Mouse (Mus musculus) stomach, embryonic 14.5 days (tissue): Measurements from ENCODE around the gene Tspoap1. TPM values are rescaled to one million over a fixed set of nuclear protein-coding genes. Genes with fewer than 3 reads are reported as not detected.

Experiments used
- ATAC-seq: fragments of 200-750 bp; cut with Nextera tagmentation; 2 replicates; pipeline ENCODE4 v1.8.0; 2017; ENCODE audit warnings: low read depth, moderate TSS enrichment; ENCODE audit not compliant: insufficient number of reproducible peaks, insufficient read depth, low FRiP score
- H3K27ac ChIP-seq: fragments of 300-500 bp; sonication (generic); 2 replicates; pipeline ENCODE4 v1.5.1; 2014; ENCODE audit warnings: mild to moderate bottlenecking, low read length, moderate library complexity, mixed read lengths
- H3K27me3 ChIP-seq: fragments of 300-500 bp; sonication (generic); 2 replicates; pipeline ENCODE4 v1.6.1; 2014; ENCODE audit warnings: low read length, control low read depth, mixed read lengths; ENCODE audit not compliant: control insufficient read depth, insufficient read depth
- H3K36me3 ChIP-seq: fragments of 300-500 bp; sonication (generic); 2 replicates; pipeline ENCODE4 v1.6.1; 2014; ENCODE audit warnings: mild to moderate bottlenecking, control low read depth, low read length, moderate library complexity, mixed read lengths; ENCODE audit not compliant: control insufficient read depth, insufficient read depth
- H3K4me1 ChIP-seq: fragments of 300-500 bp; sonication (generic); 2 replicates; pipeline ENCODE4 v1.6.1; 2014; ENCODE audit warnings: low read length, control low read depth, mixed read lengths; ENCODE audit not compliant: control insufficient read depth, insufficient read depth
- H3K4me2 ChIP-seq: fragments of 300-500 bp; sonication (generic); replicated peaks from 2 replicates; pipeline ENCODE4 v1.6.1; 2014; ENCODE audit warnings: low read depth, low read length, control low read depth
- H3K4me3 ChIP-seq: fragments of 300-500 bp; sonication (generic); 2 replicates; pipeline ENCODE4 v1.5.1; 2014; ENCODE audit warnings: low read depth, low read length, control low read depth
- H3K9ac ChIP-seq: fragments of 300-500 bp; sonication (generic); replicated peaks from 2 replicates; pipeline ENCODE4 v1.6.1; 2014; ENCODE audit warnings: low read depth, mild to moderate bottlenecking, control low read depth, low read length, moderate library complexity, mixed read lengths
- H3K9me3 ChIP-seq: fragments of 300-500 bp; sonication (generic); 2 replicates; pipeline ENCODE4 v1.6.1; 2016; ENCODE audit warnings: low read depth, low read length, control low read depth; ENCODE audit not compliant: control insufficient read depth
- WGBS: fragments of 180-500 bp; shearing (Covaris S2); extraction: QIAGEN DNeasy Blood & Tissue Kit; methylation state at CpG from one replicate; pipeline ENCODE4 v1.1.7; 2014; 5-methylcytosine and 5-hydroxymethylcytosine counted together
- polyA plus RNA-seq: library from polyadenylated mRNA; unstranded; fragments of >200 nt; fragmentation: Nextera tagmentation; extraction: Ambion mirVana; gene quantifications from 2 replicates; pipeline ENCODE4 v1.2.1, GENCODE M21; 2014

Gene Tspoap1
- polyA plus RNA-seq, 1 experiment from 2014 or later: 3.1 TPM

GRCm38 (mm10) chr11:87770989-87771388 is 10.6 kb downstream of the Tspoap1 start:
- H3K9me3 ChIP-seq: no peaks in the 10 kb centered on the region
- no peak overlapping the region for H3K9ac ChIP-seq
- H3K4me1 ChIP-seq: no peaks in the 10 kb centered on the region
- no peak overlapping the region for H3K4me2 ChIP-seq
- ATAC-seq: no peak
- H3K36me3 ChIP-seq: no peaks in the 10 kb centered on the region
- H3K27me3 ChIP-seq: no peaks in the 10 kb centered on the region
- no peak overlapping the region for H3K4me3 ChIP-seq
- 50% methylated on average over 3 of the region's 3 CpGs for WGBS
- H3K27ac ChIP-seq: no peak overlapping the region

GRCm38 (mm10) chr11:87772354-87772753 is 12.0 kb downstream of the Tspoap1 start:
- no peaks in the 10 kb centered on the region for H3K9me3 ChIP-seq
- no peaks in the 10 kb centered on the region for H3K36me3 ChIP-seq
- H3K27me3 ChIP-seq: no peaks in the 10 kb centered on the region
- WGBS: 88% methylated on average over 3 of the region's 3 CpGs
- H3K9ac ChIP-seq: no peak overlapping the region
- no peak for ATAC-seq
- no peaks in the 10 kb centered on the region for H3K4me1 ChIP-seq
- no peak overlapping the region for H3K4me3 ChIP-seq
- H3K4me2 ChIP-seq: no peak overlapping the region
- no peak overlapping the region for H3K27ac ChIP-seq

- Histone ChIP-seq H3K4me3 (peak overlapping the region; percentile 35), H3K27ac (no peak overlapping the region), H3K4me2 (peak overlapping the region; percentile 70), H3K36me3 (no peaks in the 10 kb centered on the region), H3K9me3 (no peaks in the 10 kb centered on the region), H3K9ac (no peak overlapping the region; the same call in 1 of the 2 replicates), H3K4me1 (peaks cover 6% of the 10 kb centered on the region), H3K27me3 (no peaks in the 10 kb centered on the region)
- 7% methylated on average over 32 of the region's 32 CpGs for WGBS
- ATAC-seq: peak; percentile 91
Observed at GRCm38 (mm10) chr11:87778100-87778765, 17.9 kb downstream of the Tspoap1 start.

DNA sequence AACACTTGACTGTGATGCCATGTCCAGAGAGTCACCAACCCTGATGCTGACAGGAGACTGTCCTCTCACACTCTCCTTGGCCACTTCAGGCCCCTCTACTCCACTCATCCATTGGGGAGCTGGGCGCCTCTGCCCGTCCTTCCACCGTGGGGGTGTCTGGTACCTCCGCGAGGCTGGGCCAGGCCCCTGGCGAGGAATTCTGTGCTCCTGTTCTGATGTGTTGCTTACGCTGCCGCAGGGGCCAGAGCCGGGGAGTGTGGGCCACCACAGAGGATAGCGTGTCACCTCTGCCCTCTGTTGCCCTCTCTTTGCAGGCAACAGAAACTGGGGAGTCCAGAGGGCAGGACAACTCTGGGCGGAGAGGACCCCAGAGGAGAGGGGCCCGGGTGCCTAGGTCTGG is 18.6 kb downstream of the Tspoap1 start:
- Histone ChIP-seq H3K27ac (no peak overlapping the region), H3K4me2 (peak overlapping the region; percentile 70), H3K4me1 (peaks cover 6% of the 10 kb centered on the region), H3K4me3 (peak overlapping the region; percentile 35), H3K9ac (no peak overlapping the region), H3K9me3 (no peaks in the 10 kb centered on the region), H3K36me3 (no peaks in the 10 kb centered on the region), H3K27me3 (no peaks in the 10 kb centered on the region)
- 43% methylated on average over 12 of the region's 12 CpGs for WGBS
- no peak for ATAC-seq

- H3K4me3 ChIP-seq: no peak overlapping the region
- WGBS: 76% methylated on average over 4 of the region's 4 CpGs
- H3K36me3 ChIP-seq: no peaks in the 10 kb centered on the region
- ATAC-seq: no peak
- no peak overlapping the region for H3K9ac ChIP-seq
- no peak overlapping the region for H3K4me2 ChIP-seq
- no peaks in the 10 kb centered on the region for H3K9me3 ChIP-seq
- peaks cover 6% of the 10 kb centered on the region for H3K4me1 ChIP-seq
- H3K27ac ChIP-seq: no peak overlapping the region
- H3K27me3 ChIP-seq: no peaks in the 10 kb centered on the region
Observed at GRCm38 (mm10) chr11:87779392-87779791, 19.1 kb downstream of the Tspoap1 start.

DNA sequence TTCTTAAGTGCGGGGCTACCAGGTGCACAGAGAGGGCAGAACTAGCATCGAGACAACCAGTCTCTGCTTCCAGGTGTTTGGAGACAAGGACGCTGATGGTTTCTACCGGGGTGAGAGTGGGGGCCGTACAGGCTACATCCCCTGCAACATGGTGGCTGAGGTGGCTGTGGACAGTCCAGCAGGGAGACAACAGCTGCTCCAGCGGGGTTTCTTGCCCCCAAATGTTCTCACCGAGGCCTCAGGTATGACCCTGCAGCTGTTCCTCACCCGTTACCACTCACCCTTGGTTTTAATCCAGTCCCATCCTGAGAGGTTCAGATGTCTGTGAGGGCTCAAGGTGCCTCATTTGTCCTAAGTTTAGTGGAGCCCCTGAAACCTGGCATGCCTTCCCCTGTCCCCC is 19.8 kb downstream of the Tspoap1 start:
- no peak overlapping the region for H3K4me2 ChIP-seq
- 77% methylated on average over 8 of the region's 8 CpGs for WGBS
- H3K27ac ChIP-seq: no peak overlapping the region
- H3K9ac ChIP-seq: no peak overlapping the region
- ATAC-seq: no peak
- H3K9me3 ChIP-seq: no peaks in the 10 kb centered on the region
- H3K36me3 ChIP-seq: no peaks in the 10 kb centered on the region
- H3K4me1 ChIP-seq: peaks cover 6% of the 10 kb centered on the region
- no peaks in the 10 kb centered on the region for H3K27me3 ChIP-seq
- H3K4me3 ChIP-seq: no peak overlapping the region

GRCm38 (mm10) chr11:87790088-87790487 is 29.7 kb downstream of the Tspoap1 start:
- WGBS: 85% methylated on average over 6 of the region's 6 CpGs
- no peak overlapping the region for H3K4me3 ChIP-seq
- H3K27me3 ChIP-seq: no peaks in the 10 kb centered on the region
- H3K9me3 ChIP-seq: no peaks in the 10 kb centered on the region
- H3K27ac ChIP-seq: no peak overlapping the region
- no peak overlapping the region for H3K9ac ChIP-seq
- H3K36me3 ChIP-seq: no peaks in the 10 kb centered on the region
- no peaks in the 10 kb centered on the region for H3K4me1 ChIP-seq
- no peak overlapping the region for H3K4me2 ChIP-seq
- ATAC-seq: no peak

DNA sequence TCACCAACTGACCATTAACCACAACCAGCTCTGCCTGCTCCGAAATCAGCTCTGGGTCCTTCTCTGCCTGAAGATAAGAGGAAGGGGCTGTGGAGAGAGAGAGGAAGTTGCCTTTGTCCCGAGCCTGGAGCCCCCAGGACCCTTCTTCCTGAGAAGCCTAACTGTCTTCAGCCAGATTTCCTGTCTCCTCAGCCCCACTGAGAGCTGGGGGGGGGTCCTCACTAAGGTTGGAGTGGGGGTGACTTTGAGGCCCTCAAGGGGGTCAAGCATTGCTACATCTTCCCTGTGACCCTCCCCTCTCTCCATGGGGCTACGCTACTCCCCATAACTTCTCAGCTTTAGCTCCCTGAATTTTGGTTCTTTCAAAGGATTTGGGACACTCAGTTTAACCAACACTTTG is 33.1 kb downstream of the Tspoap1 start, which contains the start of gene Mpo:
Gene Mpo (plus strand): TSS at position 122 of the 400 bp plus-strand sequence.
- no peaks in the 10 kb centered on the region for H3K4me1 ChIP-seq
- H3K27ac ChIP-seq: no peak within 1 kb of the TSS
- H3K36me3 ChIP-seq: no peaks in the 10 kb centered on the region
- H3K9ac ChIP-seq: no peak within 1 kb of the TSS
- 58% methylated on average over 3 of the region's 3 CpGs for WGBS
- H3K4me3 ChIP-seq: no peak within 1 kb of the TSS
- H3K27me3 ChIP-seq: no peaks in the 10 kb centered on the region
- no peak within 1 kb of the TSS for H3K4me2 ChIP-seq
- no peaks in the 10 kb centered on the region for H3K9me3 ChIP-seq
- no peak for ATAC-seq
